22 mouse cellular contexts compared by ENCODE assay signal in genomic region chr1:181653481-181653880, GRCm38 (mm10).
DNase-seq lines count a peak whose midpoint lies in the region; ATAC-seq and TF ChIP-seq lines count a peak whose summit lies in the region.
"Had no signal": no experiment of that assay in that cellular context is flagged by ENCODE, and none has a peak within 500 bp of the region (broad histone marks: within the 10 kb centered on the region; RNA-seq: fewer than 3 reads in every experiment).

No protein-coding gene starts in this region.

- no peaks in the 10 kb centered on the region for H3K36me3 ChIP-seq in forebrain, embryonic 14.5 days (ENCODE audit: control insufficient read depth, insufficient read depth, low read length)
- H3K36me3 ChIP-seq in forebrain, embryonic 12.5 days (replicated peaks): no peaks in the 10 kb centered on the region
- H3K36me3 ChIP-seq in forebrain, postnatal 0 days (ENCODE audit: insufficient read depth): no peaks in the 10 kb centered on the region
- H3K36me3 ChIP-seq: embryonic facial prominence, embryonic 13.5 days; embryonic facial prominence, embryonic 15.5 days had no signal

- no peak for TF ChIP-seq POLR2A in brain, embryonic 14.5 days (IDR thresholded peaks at IDR 0.05; ENCODE audit: borderline replicate concordance, extremely low read depth, insufficient read depth, insufficient read length, poor library complexity, severe bottlenecking)

- peak; percentile 73 for DNase-seq in forebrain, embryonic 14.5 days (ENCODE audit: low spot score)
- DNase-seq in heart, adult 11 months: peak; percentile 52
- DNase-seq in heart, adult 9 months (ENCODE audit: low spot score in 2 of 2): no peak
- peak; percentile 80 for DNase-seq in brain, embryonic 14.5 days (ENCODE audit: low read depth)
- peak; percentile 11 for DNase-seq in forebrain, postnatal 0 days
- DNase-seq in kidney, adult 9 months: no peak
- DNase-seq in thymus, postnatal 14 days: no peak
- DNase-seq: adrenal gland, adult 8-10 months; adrenal gland, postnatal 14 days; adrenal gland, postnatal 36 days; cerebellum, adult 11 months; cerebellum, adult 18-20 months; cerebellum, adult 8-10 months; cerebellum, adult 9-11 months; cerebellum, postnatal 14 days; cerebellum, postnatal 36 days; embryo, embryonic 11 days had no signal

- H3K27me3 ChIP-seq in forebrain, embryonic 14.5 days (replicated peaks; ENCODE audit: control insufficient read depth, insufficient read depth, low read length): no peaks in the 10 kb centered on the region
- H3K27me3 ChIP-seq in forebrain, embryonic 12.5 days: no peaks in the 10 kb centered on the region
- H3K27me3 ChIP-seq in forebrain, postnatal 0 days (ENCODE audit: insufficient read depth, low read length): no peaks in the 10 kb centered on the region
- H3K27me3 ChIP-seq: embryonic facial prominence, embryonic 13.5 days; embryonic facial prominence, embryonic 15.5 days had no signal

- no peak overlapping the region for H3K4me2 ChIP-seq in forebrain, embryonic 14.5 days (ENCODE audit: low read length)
- H3K4me2 ChIP-seq in forebrain, embryonic 12.5 days: no peak overlapping the region
- H3K4me2 ChIP-seq in forebrain, postnatal 0 days (ENCODE audit: low read depth): no peak overlapping the region
- H3K4me2 ChIP-seq: embryonic facial prominence, embryonic 13.5 days; embryonic facial prominence, embryonic 15.5 days had no signal

- WGBS in forebrain, embryonic 14.5 days: 4% methylated on average over 3 of the region's 3 CpGs
- WGBS in forebrain, embryonic 12.5 days: 20% methylated on average over 3 of the region's 3 CpGs
- WGBS in forebrain, postnatal 0 days: 11% methylated on average over 3 of the region's 3 CpGs

- H3K9me3 ChIP-seq in forebrain, embryonic 14.5 days (replicated peaks; ENCODE audit: control insufficient read depth, low read length): no peaks in the 10 kb centered on the region
- no peaks in the 10 kb centered on the region for H3K9me3 ChIP-seq in forebrain, embryonic 12.5 days
- no peaks in the 10 kb centered on the region for H3K9me3 ChIP-seq in forebrain, postnatal 0 days (ENCODE audit: low read length)
- H3K9me3 ChIP-seq: embryonic facial prominence, embryonic 13.5 days; embryonic facial prominence, embryonic 15.5 days had no signal

- H3K27ac ChIP-seq in forebrain, embryonic 14.5 days (ENCODE audit: low read depth, low read length): no peak overlapping the region
- H3K27ac ChIP-seq in forebrain, embryonic 12.5 days: no peak overlapping the region
- no peak overlapping the region for H3K27ac ChIP-seq in forebrain, postnatal 0 days (ENCODE audit: low read depth, low read length)
- H3K27ac ChIP-seq: embryonic facial prominence, embryonic 13.5 days; embryonic facial prominence, embryonic 15.5 days had no signal

- 0 out of 2 replicates have a peak, but pooled peaks cover 5% of the 10 kb centered on the region for H3K4me1 ChIP-seq in forebrain, embryonic 14.5 days (ENCODE audit: control insufficient read depth, insufficient read depth, low read length)
- H3K4me1 ChIP-seq in forebrain, embryonic 12.5 days: peaks cover 3% of the 10 kb centered on the region; the same call in 1 of the 2 replicates
- no peaks in the 10 kb centered on the region for H3K4me1 ChIP-seq in forebrain, postnatal 0 days (ENCODE audit: insufficient read depth)
- H3K4me1 ChIP-seq: embryonic facial prominence, embryonic 13.5 days; embryonic facial prominence, embryonic 15.5 days had no signal

- H3K9ac ChIP-seq in forebrain, embryonic 14.5 days (ENCODE audit: low read length): no peak overlapping the region
- no peak overlapping the region for H3K9ac ChIP-seq in forebrain, embryonic 12.5 days
- no peak overlapping the region for H3K9ac ChIP-seq in forebrain, postnatal 0 days
- H3K9ac ChIP-seq: embryonic facial prominence, embryonic 13.5 days; embryonic facial prominence, embryonic 15.5 days had no signal

- peak; percentile 65 for ATAC-seq in forebrain, embryonic 14.5 days
- ATAC-seq in forebrain, embryonic 12.5 days (ENCODE audit: low FRiP score): no peak
- peak; percentile 32; the same call in 1 of the 2 replicates for ATAC-seq in forebrain, postnatal 0 days
- ATAC-seq: activated CD4-positive, CD25-positive, alpha-beta regulatory T cell, adult 4 months had no signal

- TF ChIP-seq CTCF in brain, embryonic 14.5 days (IDR thresholded peaks at IDR 0.05; ENCODE audit: borderline replicate concordance, extremely low read depth, insufficient read depth, insufficient read length): no peak
- TF ChIP-seq CTCF in forebrain, postnatal 0 days (IDR thresholded peaks at IDR 0.05; ENCODE audit: low read depth): no peak

- no peak overlapping the region for H3K4me3 ChIP-seq in forebrain, embryonic 14.5 days (ENCODE audit: low read depth, low read length)
- H3K4me3 ChIP-seq in forebrain, embryonic 12.5 days (replicated peaks): no peak overlapping the region
- no peak overlapping the region for H3K4me3 ChIP-seq in forebrain, postnatal 0 days (ENCODE audit: low read depth, low read length)
- H3K4me3 ChIP-seq: embryonic facial prominence, embryonic 13.5 days; embryonic facial prominence, embryonic 15.5 days; erythroblast, embryonic 14.5 days had no signal

Comparison
In these comparisons a context has a peak if more than half of its experiments do, and no peak if none do; other contexts are left out.
1. DNase-seq: peak in forebrain, embryonic 14.5 days (single experiment), heart, adult 11 months (single experiment), brain, embryonic 14.5 days (single experiment) and forebrain, postnatal 0 days (single experiment); none in heart, adult 9 months (0 of 2), kidney, adult 9 months (single experiment) and thymus, postnatal 14 days (single experiment).